Mouse (Mus musculus) cerebellum, adult 2 months (tissue): Measurements from ENCODE around the gene Ncln.

Experiments used
- CTCF ChIP-seq: fragments of 200-500 bp; IDR thresholded peaks from 2 replicates; pipeline ENCODE4 v1.5.1; 2011; ENCODE audit warnings: low read depth, mild to moderate bottlenecking, control low read depth, low read length, moderate library complexity, borderline replicate concordance; ENCODE audit not compliant: insufficient read depth
- POLR2A ChIP-seq: fragments of 200-500 bp; IDR thresholded peaks from 2 replicates; pipeline ENCODE4 v1.6.1; 2011; ENCODE audit warnings: low read length, control low read depth, borderline replicate concordance; ENCODE audit not compliant: insufficient read depth

DNA sequence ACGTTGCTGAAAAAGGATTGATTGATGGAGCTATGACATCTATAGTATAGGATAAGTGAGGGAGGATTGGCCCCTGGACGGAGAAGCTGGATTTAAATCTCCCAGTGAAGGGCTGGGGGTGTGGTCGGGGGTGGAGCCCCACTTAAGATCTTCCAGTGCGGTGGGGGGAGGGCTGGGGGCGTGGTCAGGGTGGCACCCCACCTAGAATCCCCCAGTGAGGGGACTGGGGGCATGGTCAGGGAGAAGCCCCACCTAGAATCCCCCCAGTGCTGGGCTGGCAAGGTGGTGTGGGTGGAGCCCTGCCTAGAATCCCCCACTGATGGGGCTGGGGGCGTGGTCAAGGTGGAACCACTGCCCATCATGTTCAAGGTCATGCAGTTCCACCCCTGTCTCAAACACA lies 10.9 kb upstream of the Ncln start:
- TF ChIP-seq CTCF = no peak
- no peak for TF ChIP-seq POLR2A
